Mouse (Mus musculus): ENCODE measurements around the gene Prune2. TPM values are rescaled to one million over a fixed set of nuclear protein-coding genes. Genes with fewer than 3 reads are reported as not detected.
A peak's percentile ranks its signal among the peaks of the same experiment; 100 is the strongest.

Prune2 gene
- polyA plus RNA-seq, 1 experiment = 61.8 TPM

DNA sequence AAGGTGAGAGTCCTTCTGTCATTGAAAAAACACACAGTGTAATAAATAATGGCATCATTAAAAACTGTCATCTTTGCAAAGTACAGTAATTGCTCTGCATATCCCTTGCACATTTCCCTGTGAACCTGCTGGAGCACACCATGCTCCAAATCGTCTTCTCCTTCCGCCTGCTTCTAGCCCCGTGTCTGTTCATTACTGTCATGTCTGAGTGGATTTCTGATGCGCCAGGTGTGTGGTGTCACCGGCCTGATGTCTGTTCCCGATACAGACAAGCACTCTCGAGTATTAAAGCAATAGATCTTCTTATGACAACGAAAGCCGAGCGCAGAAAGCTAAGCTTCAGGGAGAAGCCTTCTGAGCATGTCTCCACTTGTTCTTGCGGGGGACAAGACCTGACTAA lies 32.1 kb downstream of the Prune2 start:
- H3K4me2 ChIP-seq (ENCODE audit: low read depth) = no peak overlapping the region
- H3K79me2 ChIP-seq (ENCODE audit: control insufficient read depth, insufficient read depth) = peaks cover 99% of the 10 kb centered on the region
- no peak overlapping the region for H3K4me3 ChIP-seq
- no peaks in the 10 kb centered on the region for H3K27me3 ChIP-seq (ENCODE audit: control insufficient read depth, insufficient read depth, insufficient read length)
- no peak overlapping the region for H3ac ChIP-seq (ENCODE audit: control insufficient read depth, insufficient read length)
- peaks cover 58% of the 10 kb centered on the region for H3K36me3 ChIP-seq (ENCODE audit: control insufficient read depth, insufficient read depth)
- TF ChIP-seq REST (IDR thresholded peaks at IDR 0.05; ENCODE audit: insufficient read depth, insufficient read length) (no peak), E2F4 (IDR thresholded peaks at IDR 0.05; ENCODE audit: insufficient read depth) (no peak), TCF12 (IDR thresholded peaks at IDR 0.05; ENCODE audit: insufficient read depth, poor library complexity, severe bottlenecking) (no peak), USF1 (IDR thresholded peaks at IDR 0.05; ENCODE audit: low read depth) (no peak), POLR2A (IDR thresholded peaks at IDR 0.05; ENCODE audit: insufficient read length, low read depth) (no peak), MYOG (IDR thresholded peaks at IDR 0.05; ENCODE audit: control insufficient read depth in 1 of 3, insufficient read depth in 1 of 3, insufficient read length in 2 of 3, low read depth in 2 of 3) (no peak), MYOD1 (IDR thresholded peaks at IDR 0.05; ENCODE audit: control insufficient read depth in 1 of 3, insufficient read length in 2 of 3, low read depth in 2 of 3) (no peak)

DNA sequence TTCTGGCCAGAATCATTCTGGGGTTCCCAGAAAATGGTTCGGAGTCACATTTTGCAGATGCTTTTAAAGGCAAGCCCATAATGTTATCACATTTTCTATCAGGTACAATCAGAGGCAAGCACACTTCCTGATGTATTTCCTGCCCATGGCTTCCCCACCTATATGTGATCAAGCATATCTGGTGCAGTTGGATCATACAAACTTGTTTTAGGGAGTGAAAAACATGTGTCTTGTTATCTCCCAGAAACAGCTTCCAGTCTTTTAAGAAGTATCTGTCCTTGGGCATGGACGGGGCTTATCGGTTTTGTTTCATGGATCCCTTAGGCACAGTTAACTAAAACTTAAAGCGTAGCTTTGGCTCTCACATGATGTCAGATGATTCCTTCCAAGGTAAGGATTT lies 36.2 kb downstream of the Prune2 start:
- H3ac ChIP-seq (ENCODE audit: control insufficient read depth, insufficient read length) = no peak overlapping the region
- TF ChIP-seq MAX (IDR thresholded peaks at IDR 0.05; ENCODE audit: low read depth) = no peak
- no peak for TF ChIP-seq POLR2AphosphoS2 (IDR thresholded peaks at IDR 0.05; ENCODE audit: insufficient read length, low read depth)
- no peak for TF ChIP-seq TCF3 (IDR thresholded peaks at IDR 0.05; ENCODE audit: insufficient read length, low read depth)
- no peak for TF ChIP-seq MYOG (IDR thresholded peaks at IDR 0.05; ENCODE audit: control insufficient read depth in 1 of 3, insufficient read depth in 1 of 3, insufficient read length in 2 of 3, low read depth in 2 of 3)
- no peak for TF ChIP-seq USF1 (IDR thresholded peaks at IDR 0.05; ENCODE audit: low read depth)
- TF ChIP-seq REST (IDR thresholded peaks at IDR 0.05; ENCODE audit: insufficient read depth, insufficient read length) = no peak
- TF ChIP-seq POLR2A (IDR thresholded peaks at IDR 0.05; ENCODE audit: insufficient read length, low read depth) = no peak
- TF ChIP-seq SRF (IDR thresholded peaks at IDR 0.05; ENCODE audit: control insufficient read depth, insufficient read length, low read depth) = no peak
- no peak for TF ChIP-seq CEBPB (IDR thresholded peaks at IDR 0.05; ENCODE audit: insufficient read depth, poor library complexity, severe bottlenecking)
- TF ChIP-seq E2F4 (IDR thresholded peaks at IDR 0.05; ENCODE audit: insufficient read depth) = no peak
- TF ChIP-seq TCF12 (IDR thresholded peaks at IDR 0.05; ENCODE audit: insufficient read depth, poor library complexity, severe bottlenecking) = no peak
- TF ChIP-seq MYOD1 (IDR thresholded peaks at IDR 0.05; ENCODE audit: control insufficient read depth in 1 of 3, insufficient read length in 2 of 3, low read depth in 2 of 3) = no peak
- H3K4me2 ChIP-seq (ENCODE audit: low read depth) = no peak overlapping the region
- no peak overlapping the region for H3K4me3 ChIP-seq
- peaks cover 57% of the 10 kb centered on the region for H3K36me3 ChIP-seq (ENCODE audit: control insufficient read depth, insufficient read depth)
- peaks cover 98% of the 10 kb centered on the region for H3K79me2 ChIP-seq (ENCODE audit: control insufficient read depth, insufficient read depth)
- H3K27me3 ChIP-seq (ENCODE audit: control insufficient read depth, insufficient read depth, insufficient read length) = no peaks in the 10 kb centered on the region

DNA sequence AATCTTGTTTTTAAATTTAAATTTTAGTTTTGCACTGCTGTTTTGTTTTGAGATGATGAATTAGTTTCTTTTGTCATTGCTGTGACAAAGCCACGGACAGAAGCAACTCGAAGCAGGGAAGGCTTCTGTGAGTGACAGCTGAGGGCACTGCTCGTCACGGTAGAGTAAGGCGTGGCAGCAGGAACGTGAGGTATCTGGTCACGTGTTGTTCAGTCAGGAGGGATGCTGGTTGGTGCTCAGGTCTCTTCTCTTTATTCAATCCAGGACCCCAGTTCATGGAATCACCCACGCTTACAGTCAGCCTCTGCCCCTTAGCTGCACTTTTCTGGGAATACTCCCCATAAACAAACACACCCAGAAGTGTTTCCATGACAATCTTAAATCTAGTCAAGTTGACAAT lies 38.3 kb downstream of the Prune2 start:
- TF ChIP-seq CEBPB (IDR thresholded peaks at IDR 0.05; ENCODE audit: insufficient read depth, poor library complexity, severe bottlenecking) = no peak
- TF ChIP-seq USF1 (IDR thresholded peaks at IDR 0.05; ENCODE audit: low read depth) = no peak
- TF ChIP-seq E2F4 (IDR thresholded peaks at IDR 0.05; ENCODE audit: insufficient read depth) = no peak
- peak; percentile 29 for TF ChIP-seq POLR2A (IDR thresholded peaks at IDR 0.05; ENCODE audit: insufficient read length, low read depth)
- peak; percentile 49 for TF ChIP-seq POLR2AphosphoS2 (IDR thresholded peaks at IDR 0.05; ENCODE audit: insufficient read length, low read depth)
- TF ChIP-seq MYOG (IDR thresholded peaks at IDR 0.05; ENCODE audit: control insufficient read depth in 1 of 3, insufficient read depth in 1 of 3, insufficient read length in 2 of 3, low read depth in 2 of 3) = no peak
- TF ChIP-seq REST (IDR thresholded peaks at IDR 0.05; ENCODE audit: insufficient read depth, insufficient read length) = no peak
- no peak for TF ChIP-seq MAX (IDR thresholded peaks at IDR 0.05; ENCODE audit: low read depth)
- TF ChIP-seq TCF3 (IDR thresholded peaks at IDR 0.05; ENCODE audit: insufficient read length, low read depth) = no peak
- TF ChIP-seq TCF12 (IDR thresholded peaks at IDR 0.05; ENCODE audit: insufficient read depth, poor library complexity, severe bottlenecking) = no peak
- TF ChIP-seq MYOD1 (IDR thresholded peaks at IDR 0.05; ENCODE audit: control insufficient read depth in 1 of 3, insufficient read length in 2 of 3, low read depth in 2 of 3) = no peak
- TF ChIP-seq SRF (IDR thresholded peaks at IDR 0.05; ENCODE audit: control insufficient read depth, insufficient read length, low read depth) = no peak
- no peak overlapping the region for H3ac ChIP-seq (ENCODE audit: control insufficient read depth, insufficient read length)
- no peak overlapping the region for H3K4me3 ChIP-seq
- H3K4me2 ChIP-seq (ENCODE audit: low read depth) = no peak overlapping the region
- no peaks in the 10 kb centered on the region for H3K27me3 ChIP-seq (ENCODE audit: control insufficient read depth, insufficient read depth, insufficient read length)
- H3K79me2 ChIP-seq (ENCODE audit: control insufficient read depth, insufficient read depth) = peaks cover 95% of the 10 kb centered on the region
- peaks cover 44% of the 10 kb centered on the region for H3K36me3 ChIP-seq (ENCODE audit: control insufficient read depth, insufficient read depth)

DNA sequence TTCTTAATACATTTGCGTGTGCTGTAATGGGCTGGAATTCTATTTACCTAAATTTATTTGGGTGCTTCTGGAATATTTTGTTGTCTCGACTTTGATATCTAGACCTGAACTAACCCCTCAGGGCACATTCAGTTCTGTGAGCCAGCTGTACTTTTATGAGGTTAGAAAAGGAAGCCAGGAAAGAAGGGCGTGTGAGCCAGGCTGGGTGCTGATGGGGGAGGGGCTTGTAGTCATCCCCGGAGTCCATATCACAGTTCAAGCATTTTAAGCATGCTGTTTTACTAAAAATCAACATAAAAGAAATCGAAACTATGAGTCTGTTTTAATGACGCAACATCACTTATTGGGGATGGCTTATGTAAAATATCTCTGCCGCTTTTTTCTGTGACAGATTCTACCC lies 42.0 kb downstream of the Prune2 start:
- Histone ChIP-seq H3K4me3 (no peak overlapping the region), H3ac (ENCODE audit: control insufficient read depth, insufficient read length) (no peak overlapping the region), H3K36me3 (ENCODE audit: control insufficient read depth, insufficient read depth) (peaks cover 32% of the 10 kb centered on the region), H3K4me2 (ENCODE audit: low read depth) (no peak overlapping the region), H3K79me2 (ENCODE audit: control insufficient read depth, insufficient read depth) (peaks cover 73% of the 10 kb centered on the region), H3K27me3 (ENCODE audit: control insufficient read depth, insufficient read depth, insufficient read length) (no peaks in the 10 kb centered on the region)
- no peak for TF ChIP-seq USF1 (IDR thresholded peaks at IDR 0.05; ENCODE audit: low read depth)
- TF ChIP-seq POLR2AphosphoS2 (IDR thresholded peaks at IDR 0.05; ENCODE audit: insufficient read length, low read depth) = no peak
- TF ChIP-seq MAX (IDR thresholded peaks at IDR 0.05; ENCODE audit: low read depth) = no peak
- TF ChIP-seq SRF (IDR thresholded peaks at IDR 0.05; ENCODE audit: control insufficient read depth, insufficient read length, low read depth) = no peak
- TF ChIP-seq REST (IDR thresholded peaks at IDR 0.05; ENCODE audit: insufficient read depth, insufficient read length) = no peak

DNA sequence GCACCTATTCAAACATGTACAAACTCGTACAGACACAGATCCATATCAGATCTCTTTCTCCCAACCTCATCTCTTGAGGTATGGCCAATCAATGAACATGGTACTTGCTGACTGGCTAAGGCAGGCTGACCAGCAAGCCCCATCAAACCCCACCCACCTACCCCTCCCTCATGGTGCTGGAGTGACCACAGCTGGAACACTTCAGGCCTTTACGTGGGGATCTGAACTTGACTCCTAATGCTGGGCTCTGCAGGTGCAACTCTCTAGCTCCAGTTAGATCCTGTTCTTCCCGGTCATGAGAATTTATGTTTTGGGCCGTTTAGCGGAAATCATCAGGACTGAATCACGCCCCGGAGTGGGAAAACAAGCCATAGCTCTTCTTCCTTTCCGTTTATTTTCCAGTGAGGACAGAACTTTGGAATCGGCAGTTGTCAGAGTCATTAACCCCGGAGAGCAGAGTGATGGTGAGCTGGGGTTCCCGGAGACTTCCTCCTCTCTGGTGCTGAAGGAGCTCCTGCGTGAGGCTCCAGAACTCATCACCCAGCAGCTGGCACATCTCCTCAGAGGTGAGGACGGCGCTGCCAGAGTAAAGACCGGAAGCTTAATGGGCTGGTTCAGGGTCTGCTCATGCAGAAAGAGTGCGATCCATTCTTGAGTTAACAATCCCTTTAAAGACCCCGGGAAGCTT lies 50.4 kb downstream of the Prune2 start:
- Histone ChIP-seq H3K4me2 (ENCODE audit: low read depth) (no peak overlapping the region), H3ac (ENCODE audit: control insufficient read depth, insufficient read length) (no peak overlapping the region), H3K4me3 (no peak overlapping the region), H3K27me3 (ENCODE audit: control insufficient read depth, insufficient read depth, insufficient read length) (no peaks in the 10 kb centered on the region), H3K79me2 (ENCODE audit: control insufficient read depth, insufficient read depth) (peaks cover 7% of the 10 kb centered on the region), H3K36me3 (ENCODE audit: control insufficient read depth, insufficient read depth) (peaks cover 77% of the 10 kb centered on the region)
- TF ChIP-seq SRF (IDR thresholded peaks at IDR 0.05; ENCODE audit: control insufficient read depth, insufficient read length, low read depth) (no peak), POLR2A (IDR thresholded peaks at IDR 0.05; ENCODE audit: insufficient read length, low read depth) (no peak), TCF3 (IDR thresholded peaks at IDR 0.05; ENCODE audit: insufficient read length, low read depth) (no peak)

Measured in myocyte (in vitro differentiated cells).